Mouse (Mus musculus) lung, postnatal 0 days (tissue): Measurements from ENCODE around the gene Adamtsl3.

Experiments used
- CTCF ChIP-seq: IDR thresholded peaks from 2 replicates; pipeline ENCODE4 v1.5.1; 2016; ENCODE audit warnings: antibody characterized with exemption, mild to moderate bottlenecking
- EP300 ChIP-seq: IDR thresholded peaks from 2 replicates; pipeline ENCODE4 v1.6.1; 2016; ENCODE audit warnings: antibody characterized with exemption, mild to moderate bottlenecking, control low read depth

- TF ChIP-seq CTCF (no peak), EP300 (no peak)
Observed at GRCm38 (mm10) chr7:82478461-82478860, 143.0 kb downstream of the Adamtsl3 start.
